Mouse (Mus musculus): ENCODE data around the gene Fezf1.
A peak's percentile ranks its signal among the peaks of the same experiment; 100 is the strongest.

Gene Fezf1

DNA sequence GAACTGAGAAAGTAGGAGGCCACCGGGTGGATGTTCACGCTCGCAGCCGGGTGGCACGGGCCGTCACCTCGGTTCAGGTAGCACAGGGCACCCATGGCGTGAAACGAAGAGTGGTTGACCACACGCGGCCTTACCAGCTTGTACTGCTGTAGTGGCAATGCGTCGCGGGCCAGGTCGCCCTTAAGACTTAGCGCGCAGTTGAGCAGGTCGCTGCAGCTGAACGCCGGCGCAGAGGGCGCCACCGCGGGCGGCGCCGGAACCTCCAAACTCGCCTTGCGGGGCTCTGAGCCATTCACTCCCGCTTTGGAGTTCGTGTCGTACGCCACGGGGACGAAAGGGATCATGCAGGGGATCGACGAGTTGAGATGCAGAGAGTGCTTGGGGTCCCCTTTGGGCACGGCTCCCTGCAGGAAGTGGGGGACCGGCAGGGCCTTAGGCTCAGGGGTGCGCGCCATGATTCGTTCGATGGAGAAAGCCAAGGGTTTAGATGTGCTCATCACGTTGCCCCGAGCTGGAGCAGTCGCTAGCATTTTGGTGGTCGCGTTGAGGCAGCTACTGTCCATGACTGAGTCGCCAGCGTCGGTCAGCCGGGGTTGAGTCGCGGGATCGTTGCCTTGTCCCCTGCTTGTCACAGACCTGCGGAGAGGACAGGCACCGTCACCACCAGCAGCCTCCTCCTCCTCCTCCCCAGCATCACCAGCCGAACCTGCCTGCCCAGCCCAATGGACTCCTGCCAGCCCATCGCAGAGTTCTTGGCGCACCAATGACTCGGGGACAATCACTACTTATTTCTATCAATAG is 450 bp downstream of the Fezf1 start:
- peak; percentile 16 for DNase-seq (ENCODE audit: low spot score)

DNA sequence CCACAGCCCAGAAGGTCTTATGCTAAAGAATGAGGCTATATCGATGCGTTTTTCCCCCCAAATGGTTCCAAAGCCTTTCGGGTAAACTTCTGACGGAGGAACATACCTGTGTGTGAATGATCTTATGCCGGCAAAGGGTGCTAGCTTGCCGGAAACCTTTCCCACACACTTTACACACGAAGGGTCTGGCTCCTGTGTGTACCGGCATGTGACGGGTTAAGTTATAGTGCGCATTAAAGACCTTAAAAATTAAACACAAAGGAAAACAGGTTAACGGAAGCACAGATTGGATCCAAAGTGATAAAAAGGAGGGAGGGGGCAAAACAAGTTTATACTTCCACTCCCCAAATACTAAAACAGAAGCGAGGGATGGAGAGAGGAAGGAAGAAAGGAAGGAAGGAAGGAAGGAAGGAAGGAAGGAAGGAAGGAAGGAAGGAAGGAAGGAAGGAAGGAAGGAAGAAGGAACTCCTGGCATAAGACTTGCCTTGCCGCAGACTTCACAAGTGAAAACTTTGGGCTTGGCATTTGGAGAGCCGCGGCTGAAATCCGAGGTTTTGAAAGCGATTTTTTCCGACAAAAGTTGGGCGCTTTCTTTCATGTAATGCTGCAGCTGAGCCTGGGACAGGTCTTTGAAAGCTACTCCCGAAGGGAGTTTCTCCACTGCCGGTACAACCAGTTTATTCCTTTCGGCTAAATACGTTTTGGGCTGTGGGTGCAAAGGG is 1.2 kb downstream of the Fezf1 start:
- DNase-seq (ENCODE audit: low spot score): no peak

DNA sequence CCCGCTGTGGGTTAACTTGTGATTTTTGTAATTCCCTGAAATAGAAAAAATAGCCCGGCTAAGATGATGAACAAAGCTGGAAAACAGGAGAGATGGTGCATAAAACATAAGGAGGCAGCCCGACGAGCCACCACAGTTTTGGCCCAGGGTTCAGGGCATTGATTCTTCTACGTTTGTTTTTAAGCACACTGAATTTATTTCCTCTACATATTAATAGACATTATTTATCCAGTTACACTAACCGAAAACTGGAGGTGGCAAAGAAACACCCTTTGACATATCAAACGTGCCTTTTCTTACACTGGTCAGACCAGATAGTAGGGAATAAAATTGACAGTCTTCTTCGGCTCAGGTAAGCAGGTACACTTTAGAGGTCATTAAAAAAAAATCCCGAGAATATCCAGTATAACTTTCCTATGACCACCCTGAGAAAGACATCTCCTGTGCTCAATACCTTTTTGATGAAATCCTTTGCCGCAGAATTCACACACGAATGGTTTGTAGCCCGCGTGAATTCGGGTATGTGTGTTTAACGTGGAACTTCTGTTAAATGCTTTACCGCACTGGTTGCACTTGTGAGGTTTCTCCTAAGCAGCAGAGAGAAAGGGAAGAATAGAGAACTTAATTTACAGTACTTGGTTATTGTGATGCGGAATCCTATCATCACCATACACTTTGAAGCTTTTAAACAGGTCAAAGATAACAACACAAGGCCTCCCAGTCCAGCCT is 1.9 kb downstream of the Fezf1 start:
- DNase-seq (ENCODE audit: low spot score): no peak

DNA sequence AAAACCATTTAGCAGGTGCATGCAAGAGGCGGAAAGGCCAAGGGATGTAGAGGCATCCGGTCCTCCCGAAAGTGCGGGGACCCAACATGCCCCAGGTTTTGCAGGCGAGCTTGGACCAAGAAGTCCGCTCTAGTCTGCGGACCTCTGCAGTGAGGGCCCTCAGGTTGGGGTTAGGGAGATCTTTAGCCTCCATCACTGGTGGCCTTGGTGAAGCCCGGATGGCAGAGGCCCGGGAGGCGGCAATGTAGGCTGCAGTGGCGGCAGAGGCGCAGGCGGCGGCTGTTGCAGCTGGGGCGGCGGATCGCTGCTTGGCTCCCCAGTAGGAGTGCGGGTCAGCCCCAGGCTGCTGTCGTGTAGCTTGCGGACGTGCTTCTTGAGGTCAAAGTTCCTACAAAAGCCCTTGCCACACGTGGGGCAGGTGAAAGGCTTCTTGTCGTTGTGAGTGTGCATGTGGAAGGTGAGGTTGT is 2.6 kb downstream of the Fezf1 start:
- peak; percentile 19 for DNase-seq (ENCODE audit: low spot score)

DNA sequence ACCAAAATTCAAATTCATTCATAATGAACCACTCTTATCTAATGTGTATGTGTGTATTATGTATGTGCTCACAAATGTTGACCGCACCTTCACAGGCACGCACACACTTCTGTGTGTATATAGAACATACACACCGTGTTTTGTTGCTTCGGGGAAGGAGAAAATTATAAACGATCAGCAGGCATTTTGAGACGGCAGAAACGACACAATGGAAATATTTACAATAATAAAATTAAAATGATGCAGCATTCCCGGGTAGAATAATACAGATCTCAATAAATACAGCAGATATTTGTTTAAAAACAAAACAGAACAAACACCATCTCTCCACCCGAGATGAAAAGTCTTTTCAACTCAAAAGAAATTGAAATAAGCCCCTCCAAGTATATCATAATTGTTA is 3.0 kb downstream of the Fezf1 start:
- DNase-seq (ENCODE audit: low spot score): no peak

DNA sequence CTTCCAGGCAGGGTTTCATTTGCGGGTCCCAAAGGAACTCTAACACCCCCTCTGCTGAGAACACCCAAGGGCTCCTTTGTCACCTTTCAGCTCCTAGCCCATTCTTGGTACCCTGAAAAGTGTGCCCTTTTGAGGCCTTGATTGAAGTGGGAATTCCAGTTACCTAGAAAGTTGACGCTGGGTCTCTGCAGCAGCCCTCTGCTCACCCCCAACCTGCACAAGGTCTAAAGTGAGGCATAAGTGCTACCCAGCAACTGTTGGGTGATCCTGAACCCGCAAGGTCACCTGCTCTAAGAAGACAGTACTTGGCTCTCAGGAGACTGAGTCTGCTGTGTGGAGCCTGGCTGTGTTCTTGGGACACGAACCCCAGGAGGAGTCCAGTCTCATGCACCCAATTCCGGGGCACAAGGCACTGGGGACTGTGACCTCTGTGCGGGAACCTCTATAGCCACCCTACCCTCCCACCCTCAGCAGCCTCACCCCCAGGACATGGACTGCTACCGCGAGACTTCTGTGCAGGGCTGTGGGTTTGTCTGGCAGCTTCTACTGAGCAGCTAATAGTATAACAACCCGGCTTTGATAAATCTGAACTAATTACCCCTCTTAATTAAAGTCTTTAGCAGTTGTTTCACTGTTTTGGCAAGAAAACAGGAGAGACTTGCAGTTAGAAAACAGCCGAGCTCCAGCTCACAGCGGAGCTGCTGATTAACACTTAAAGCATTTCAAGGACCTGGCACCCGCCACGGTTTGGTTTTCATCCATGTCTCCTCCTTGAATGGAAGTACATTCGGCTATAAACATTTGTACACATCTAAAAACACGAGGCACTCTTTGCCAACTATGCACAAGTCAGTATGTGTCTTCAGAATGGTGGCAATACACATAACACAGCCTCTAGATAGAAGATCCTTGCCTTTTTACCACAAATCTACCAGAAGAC is 4.1 kb downstream of the Fezf1 start:
- DNase-seq (ENCODE audit: low spot score): no peak

DNA sequence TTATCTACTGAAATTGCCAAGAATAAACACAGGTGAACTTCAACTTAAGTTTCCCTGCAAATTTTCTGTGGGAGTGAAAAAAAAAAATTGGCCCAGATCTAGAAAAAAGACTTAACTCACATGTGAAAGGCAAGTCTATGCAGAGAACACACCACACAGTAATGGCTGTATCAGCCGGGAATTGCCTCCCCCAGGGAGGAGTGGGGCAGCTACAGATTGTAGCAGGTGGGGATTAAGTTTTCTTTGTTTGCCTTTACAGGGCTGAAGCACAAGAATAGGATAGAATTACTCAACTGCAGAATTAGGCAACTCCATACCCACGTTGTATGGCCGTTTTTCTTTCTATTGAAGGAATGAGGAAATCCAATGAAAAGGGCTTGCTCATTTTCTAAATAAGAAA is 36.7 kb downstream of the Fezf1 start:
- DNase-seq (ENCODE audit: low spot score): no peak

DNA sequence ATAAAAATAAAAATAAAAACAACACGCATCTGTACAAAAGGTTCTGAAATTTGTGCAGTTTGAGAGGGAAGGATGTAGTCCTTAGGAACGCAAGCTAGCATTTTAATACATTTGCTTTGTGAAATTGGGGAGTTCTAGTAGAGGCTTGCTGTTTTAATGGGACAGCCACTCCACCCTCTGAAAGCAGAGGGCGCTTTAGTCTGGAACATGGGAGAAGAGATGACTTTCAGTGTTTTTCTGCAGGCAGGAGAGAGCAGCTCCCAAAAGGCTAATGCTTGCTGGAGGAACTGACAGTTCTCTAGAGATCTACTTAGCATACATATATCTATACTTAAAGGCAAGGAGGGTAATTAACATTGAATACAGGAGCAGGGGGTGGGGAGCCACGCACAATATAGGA is 40.4 kb downstream of the Fezf1 start:
- DNase-seq (ENCODE audit: low spot score): no peak

DNA sequence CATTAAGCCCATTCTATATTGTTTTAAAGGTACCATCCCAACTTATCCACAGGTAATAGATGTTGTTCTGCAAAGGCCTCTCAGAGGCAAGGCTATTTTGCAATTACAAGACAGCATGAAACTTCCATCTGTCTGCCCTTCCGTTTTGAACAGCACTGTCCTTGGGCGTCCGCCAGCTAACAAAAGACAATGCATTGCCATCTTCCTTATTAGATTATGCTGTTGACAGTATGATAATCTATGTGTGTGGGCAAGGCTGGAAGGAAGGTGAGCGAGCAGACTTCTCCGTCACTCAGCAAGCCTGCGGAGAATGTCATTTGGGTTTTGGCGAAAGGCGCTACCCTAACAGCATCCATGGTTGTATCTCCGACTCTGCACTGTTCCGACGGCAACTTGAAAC is 45.5 kb downstream of the Fezf1 start:
- DNase-seq (ENCODE audit: low spot score): no peak
